Mouse (Mus musculus) large intestine, adult 2 months (tissue): ENCODE results near the gene Ryk. TPM values are rescaled to one million over a fixed set of nuclear protein-coding genes. Genes with fewer than 3 reads are reported as not detected.

Experiments
- DNase-seq: peaks from one replicate; pipeline ENCODE4 v3.0.0-alpha.2; 2012; ENCODE audit warnings: low read depth, low spot score
- WGBS: fragments of 180-500 bp; shearing (Covaris S2); methylation state at CpG from one replicate; pipeline ENCODE4 v1.1.7; 2018; 5-methylcytosine and 5-hydroxymethylcytosine counted together
- polyA plus RNA-seq: library from polyadenylated mRNA; depleted of rRNA; stranded (reverse); fragments of >200 nt; gene quantifications from 2 replicates; pipeline ENCODE4 v1.2.3, GENCODE M21; 2012; rRNA removed

The Ryk gene
- 40.1 and 46.8 TPM in 2 replicates for polyA plus RNA-seq

GRCm38 (mm10) chr9:102834742-102835591 lies at the start of gene Ryk:
Gene Ryk, plus strand, starts transcription at chr9:102834917.
- DNase-seq = no peak
- under 1% methylated on average over 116 of the region's 119 CpGs for WGBS

GRCm38 (mm10) chr9:102789491-102789890 lies 45.2 kb upstream of the Ryk start:
- no peak for DNase-seq
- 51% methylated on average over 3 of the region's 3 CpGs for WGBS

- no peak for DNase-seq
- WGBS = 22% methylated on average over 9 of the region's 9 CpGs
These were observed 42.9 kb upstream of the Ryk start for GRCm38 (mm10) chr9:102791845-102792244.

- DNase-seq = no peak
- 67% methylated on average over 15 of the region's 15 CpGs for WGBS
These were observed 41.9 kb upstream of the Ryk start for GRCm38 (mm10) chr9:102792836-102793235.

GRCm38 (mm10) chr9:102793286-102793809 lies 41.4 kb upstream of the Ryk start:
- 70% methylated on average over 12 of the region's 12 CpGs for WGBS
- no peak for DNase-seq

GRCm38 (mm10) chr9:102798406-102798805 lies 36.3 kb upstream of the Ryk start:
- no peak for DNase-seq
- 80% methylated on average over 4 of the region's 4 CpGs for WGBS

GRCm38 (mm10) chr9:102806056-102806573 lies 28.6 kb upstream of the Ryk start:
- WGBS = 59% methylated on average over 10 of the region's 10 CpGs
- no peak for DNase-seq

- DNase-seq = no peak
- 72% methylated on average over 5 of the region's 5 CpGs for WGBS
These were observed 23.5 kb upstream of the Ryk start for GRCm38 (mm10) chr9:102811192-102811591.

- no peak for DNase-seq
These were observed 16.5 kb upstream of the Ryk start for GRCm38 (mm10) chr9:102818228-102818627.

GRCm38 (mm10) chr9:102828604-102829003 lies 6.1 kb upstream of the Ryk start:
- DNase-seq = no peak
- WGBS = 82% methylated on average over 7 of the region's 7 CpGs

GRCm38 (mm10) chr9:102831541-102831940 lies 3.2 kb upstream of the Ryk start:
- DNase-seq = no peak
- WGBS = 95% methylated on average over 4 of the region's 4 CpGs

GRCm38 (mm10) chr9:102834414-102834741 lies 339 bp upstream of the Ryk start:
- DNase-seq = no peak
- 13% methylated on average over 10 of the region's 10 CpGs for WGBS

- WGBS = 40% methylated on average over 9 of the region's 9 CpGs
- DNase-seq = no peak
These were observed 1.6 kb downstream of the Ryk start for GRCm38 (mm10) chr9:102836279-102836678.

GRCm38 (mm10) chr9:102840792-102841778 lies 6.4 kb downstream of the Ryk start:
- DNase-seq = no peak
- 34% methylated on average over 16 of the region's 16 CpGs for WGBS

- 71% methylated on average over 1 of the region's 1 CpGs for WGBS
- DNase-seq = no peak
These were observed 7.1 kb downstream of the Ryk start for GRCm38 (mm10) chr9:102841832-102842231.

- 70% methylated on average over 8 of the region's 8 CpGs for WGBS
These were observed 7.8 kb downstream of the Ryk start for GRCm38 (mm10) chr9:102842498-102842897.

GRCm38 (mm10) chr9:102843577-102843976 lies 8.9 kb downstream of the Ryk start:
- no peak for DNase-seq
- WGBS = 26% methylated on average over 4 of the region's 4 CpGs

More at GRCm38 (mm10) chr9:102842498-102842897, 7.8 kb downstream of the Ryk start:
- no peak for DNase-seq

- DNase-seq = no peak
- 71% methylated on average over 6 of the region's 6 CpGs for WGBS
These were observed 11.1 kb downstream of the Ryk start for GRCm38 (mm10) chr9:102845851-102846250.

- no peak for DNase-seq
- WGBS = 91% methylated on average over 5 of the region's 5 CpGs
These were observed 11.6 kb downstream of the Ryk start for GRCm38 (mm10) chr9:102846348-102846747.
